Mouse (Mus musculus) heart, embryonic 15.5 days (tissue): ENCODE measurements around the gene Mvk. TPM values are rescaled to one million over a fixed set of nuclear protein-coding genes. Genes with fewer than 3 reads are reported as not detected.

ENCODE experiments used
- ATAC-seq: fragments of 200-750 bp; cut with Nextera tagmentation; replicated peaks from 2 replicates; pipeline ENCODE4 v1.8.0; 2017; ENCODE audit warnings: low read depth, moderate TSS enrichment; ENCODE audit not compliant: insufficient number of reproducible peaks, insufficient read depth, low FRiP score
- H3K27ac ChIP-seq: fragments of 300-500 bp; sonication (generic); 2 replicates; pipeline ENCODE4 v1.5.1; 2015; ENCODE audit warnings: mild to moderate bottlenecking, inconsistent platforms
- H3K27me3 ChIP-seq: fragments of 300-500 bp; sonication (generic); 2 replicates; pipeline ENCODE4 v1.6.1; 2015; ENCODE audit warnings: inconsistent platforms
- H3K36me3 ChIP-seq: fragments of 300-500 bp; sonication (generic); 2 replicates; pipeline ENCODE4 v1.6.1; 2015; ENCODE audit warnings: mild to moderate bottlenecking, inconsistent platforms
- H3K4me1 ChIP-seq: fragments of 300-500 bp; sonication (generic); replicated peaks from 2 replicates; pipeline ENCODE4 v1.6.1; 2015; ENCODE audit warnings: inconsistent platforms
- H3K4me2 ChIP-seq: fragments of 300-500 bp; sonication (generic); 2 replicates; pipeline ENCODE4 v1.6.1; 2015; ENCODE audit warnings: inconsistent platforms, mild to moderate bottlenecking, moderate library complexity
- H3K4me3 ChIP-seq: fragments of 300-500 bp; sonication (generic); 2 replicates; pipeline ENCODE4 v1.5.1; 2015; ENCODE audit warnings: mild to moderate bottlenecking, inconsistent platforms
- H3K9ac ChIP-seq: fragments of 300-500 bp; sonication (generic); 2 replicates; pipeline ENCODE4 v1.6.1; 2015; ENCODE audit warnings: mild to moderate bottlenecking, inconsistent platforms
- H3K9me3 ChIP-seq: fragments of 300-500 bp; sonication (generic); replicated peaks from 2 replicates; pipeline ENCODE4 v1.6.1; 2016; ENCODE audit warnings: inconsistent platforms
- WGBS: fragments of 180-500 bp; shearing (Covaris S2); methylation state at CpG from one replicate; pipeline ENCODE4 v1.1.7; 2015; ENCODE audit warnings: mixed read lengths; 5-methylcytosine and 5-hydroxymethylcytosine counted together
- polyA plus RNA-seq: library from polyadenylated mRNA; unstranded; fragments of >200 nt; fragmentation: Nextera tagmentation; extraction: Ambion mirVana; gene quantifications from 2 replicates; pipeline ENCODE4 v1.2.1, GENCODE M21; 2015

Gene Mvk
- polyA plus RNA-seq, 1 experiment from 2014 or later: 13.6 TPM

- H3K9ac ChIP-seq: no peak overlapping the region
- ATAC-seq: no peak
- 48% methylated on average over 16 of the region's 16 CpGs for WGBS
- no peaks in the 10 kb centered on the region for H3K36me3 ChIP-seq
- peaks cover 17% of the 10 kb centered on the region for H3K27me3 ChIP-seq
- H3K4me3 ChIP-seq: no peak overlapping the region
- 0 out of 2 replicates have a peak overlapping the region, but pooled peaks have one; percentile 34 for H3K27ac ChIP-seq
- H3K4me2 ChIP-seq: peak overlapping the region; percentile 42; the same call in 1 of the 2 replicates
- no peaks in the 10 kb centered on the region for H3K9me3 ChIP-seq
- peaks cover 14% of the 10 kb centered on the region for H3K4me1 ChIP-seq
Observed at GRCm38 (mm10) chr5:114456995-114457605, 13.0 kb downstream of the Mvk start.

GRCm38 (mm10) chr5:114461238-114461637, 17.2 kb downstream of the Mvk start:
- ATAC-seq: peak; percentile 16; the same call in 1 of the 2 replicates
- no peaks in the 10 kb centered on the region for H3K9me3 ChIP-seq
- H3K9ac ChIP-seq: no peak overlapping the region
- 7% methylated on average over 7 of the region's 7 CpGs for WGBS
- peaks cover 18% of the 10 kb centered on the region for H3K4me1 ChIP-seq
- peaks cover 17% of the 10 kb centered on the region for H3K27me3 ChIP-seq
- H3K4me3 ChIP-seq: no peak overlapping the region
- no peak overlapping the region for H3K27ac ChIP-seq
- H3K36me3 ChIP-seq: no peaks in the 10 kb centered on the region
- H3K4me2 ChIP-seq: no peak overlapping the region

GRCm38 (mm10) chr5:114462067-114463040, 18.3 kb downstream of the Mvk start:
- Histone ChIP-seq H3K9me3 (no peaks in the 10 kb centered on the region), H3K9ac (no peak overlapping the region), H3K4me2 (no peak overlapping the region), H3K27ac (no peak overlapping the region), H3K36me3 (no peaks in the 10 kb centered on the region), H3K4me1 (peaks cover 26% of the 10 kb centered on the region), H3K27me3 (peaks cover 17% of the 10 kb centered on the region), H3K4me3 (no peak overlapping the region)
- whole genome bisulfite sequencing: 77% methylated on average over 24 of the region's 24 CpGs
- ATAC-seq: no peak

GRCm38 (mm10) chr5:114464561-114464960, 20.5 kb downstream of the Mvk start:
- Histone ChIP-seq H3K9me3 (no peaks in the 10 kb centered on the region), H3K27ac (no peak overlapping the region), H3K27me3 (peaks cover 9% of the 10 kb centered on the region), H3K9ac (no peak overlapping the region), H3K4me3 (no peak overlapping the region), H3K36me3 (no peaks in the 10 kb centered on the region), H3K4me1 (peaks cover 27% of the 10 kb centered on the region), H3K4me2 (no peak overlapping the region)
- WGBS: 77% methylated on average over 2 of the region's 2 CpGs
- no peak for ATAC-seq

GRCm38 (mm10) chr5:114465641-114466040, 21.6 kb downstream of the Mvk start:
- ATAC-seq: no peak
- H3K27me3 ChIP-seq: no peaks in the 10 kb centered on the region
- no peaks in the 10 kb centered on the region for H3K36me3 ChIP-seq
- H3K9ac ChIP-seq: no peak overlapping the region
- no peaks in the 10 kb centered on the region for H3K9me3 ChIP-seq
- no peak overlapping the region for H3K27ac ChIP-seq
- H3K4me1 ChIP-seq: peaks cover 27% of the 10 kb centered on the region
- H3K4me3 ChIP-seq: no peak overlapping the region
- WGBS: 71% methylated on average over 7 of the region's 7 CpGs
- H3K4me2 ChIP-seq: no peak overlapping the region

GRCm38 (mm10) chr5:114467019-114467418, 22.9 kb downstream of the Mvk start:
- H3K4me1 ChIP-seq: peaks cover 23% of the 10 kb centered on the region
- H3K27ac ChIP-seq: peak overlapping the region; percentile 70
- peak overlapping the region; percentile 20 for H3K9ac ChIP-seq
- no peaks in the 10 kb centered on the region for H3K9me3 ChIP-seq
- no peaks in the 10 kb centered on the region for H3K27me3 ChIP-seq
- 0 out of 2 replicates have a peak, but pooled peaks have one; percentile 48 for ATAC-seq
- peak overlapping the region; percentile 66 for H3K4me2 ChIP-seq
- H3K36me3 ChIP-seq: no peaks in the 10 kb centered on the region
- H3K4me3 ChIP-seq: peak overlapping the region; percentile 39
- WGBS: 2% methylated on average over 11 of the region's 11 CpGs

- H3K4me2 ChIP-seq: peak overlapping the region; percentile 66
- H3K27me3 ChIP-seq: no peaks in the 10 kb centered on the region
- WGBS: 4% methylated on average over 12 of the region's 13 CpGs
- ATAC-seq: peak; percentile 77
- peak overlapping the region; percentile 70 for H3K27ac ChIP-seq
- H3K4me1 ChIP-seq: peaks cover 23% of the 10 kb centered on the region
- H3K36me3 ChIP-seq: no peaks in the 10 kb centered on the region
- no peaks in the 10 kb centered on the region for H3K9me3 ChIP-seq
- H3K4me3 ChIP-seq: peak overlapping the region; percentile 39
- peak overlapping the region; percentile 20 for H3K9ac ChIP-seq
Observed at GRCm38 (mm10) chr5:114467430-114467829, 23.4 kb downstream of the Mvk start.

GRCm38 (mm10) chr5:114468007-114468406, 23.9 kb downstream of the Mvk start:
- peak overlapping the region; percentile 20; the same call in 1 of the 2 replicates for H3K9ac ChIP-seq
- 71% methylated on average over 4 of the region's 4 CpGs for WGBS
- H3K4me3 ChIP-seq: no peak overlapping the region
- peak overlapping the region; percentile 70 for H3K27ac ChIP-seq
- no peaks in the 10 kb centered on the region for H3K27me3 ChIP-seq
- no peaks in the 10 kb centered on the region for H3K9me3 ChIP-seq
- ATAC-seq: no peak
- H3K4me1 ChIP-seq: peaks cover 23% of the 10 kb centered on the region
- H3K4me2 ChIP-seq: peak overlapping the region; percentile 66
- H3K36me3 ChIP-seq: no peaks in the 10 kb centered on the region

- 76% methylated on average over 3 of the region's 3 CpGs for WGBS
Observed at GRCm38 (mm10) chr5:114470359-114470758, 26.3 kb downstream of the Mvk start.

GRCm38 (mm10) chr5:114474741-114475491, 30.8 kb downstream of the Mvk start:
- Histone ChIP-seq H3K9me3 (no peaks in the 10 kb centered on the region), H3K36me3 (no peaks in the 10 kb centered on the region), H3K4me1 (no peaks in the 10 kb centered on the region), H3K4me2 (no peak overlapping the region), H3K27me3 (0 out of 2 replicates have a peak, but pooled peaks cover 2% of the 10 kb centered on the region), H3K27ac (no peak overlapping the region), H3K9ac (no peak overlapping the region), H3K4me3 (no peak overlapping the region)
- ATAC-seq: no peak
- 58% methylated on average over 35 of the region's 35 CpGs for WGBS

More at GRCm38 (mm10) chr5:114470359-114470758, 26.3 kb downstream of the Mvk start:
- Histone ChIP-seq H3K27ac (no peak overlapping the region), H3K4me1 (peaks cover 19% of the 10 kb centered on the region), H3K4me3 (no peak overlapping the region), H3K9me3 (no peaks in the 10 kb centered on the region), H3K4me2 (no peak overlapping the region), H3K36me3 (no peaks in the 10 kb centered on the region), H3K9ac (no peak overlapping the region), H3K27me3 (no peaks in the 10 kb centered on the region)
- no peak for ATAC-seq

GRCm38 (mm10) chr5:114478267-114478666, 34.2 kb downstream of the Mvk start:
- Histone ChIP-seq H3K9ac (no peak overlapping the region), H3K4me2 (no peak overlapping the region), H3K27ac (no peak overlapping the region), H3K4me1 (no peaks in the 10 kb centered on the region), H3K9me3 (no peaks in the 10 kb centered on the region), H3K36me3 (no peaks in the 10 kb centered on the region), H3K27me3 (0 out of 2 replicates have a peak, but pooled peaks cover 2% of the 10 kb centered on the region), H3K4me3 (no peak overlapping the region)
- ATAC-seq: no peak
- 88% methylated on average over 12 of the region's 12 CpGs for WGBS
